9 mouse cellular contexts compared by ENCODE assay signal in genomic region chr5:30870131-30870406, GRCm38 (mm10). TPM values are rescaled to one million over a fixed set of nuclear protein-coding genes. Genes with fewer than 3 reads are reported as not detected.
A peak's percentile ranks its signal among the peaks of the same experiment; 100 is the strongest.
DNase-seq lines count a peak whose midpoint lies in the region; ATAC-seq and TF ChIP-seq lines count a peak whose summit lies in the region.
"Had no signal": no experiment of that assay in that cellular context is flagged by ENCODE, and none has a peak within 500 bp of the region (broad histone marks: within the 10 kb centered on the region; RNA-seq: fewer than 3 reads in every experiment).

No protein-coding gene starts in this region.

- peak overlapping the region; percentile 88 for H3K4me3 ChIP-seq in heart, embryonic 16.5 days (ENCODE audit: low read length)
- peak overlapping the region; percentile 79 to 90 for H3K4me3 ChIP-seq in MEL (ENCODE audit: control insufficient read depth in 1 of 2, insufficient read depth in 1 of 2, low read depth in 2 of 2, low read length in 2 of 2)
- H3K4me3 ChIP-seq in hindbrain, embryonic 11.5 days (ENCODE audit: low read depth, low read length) = peak overlapping the region; percentile 90
- peak overlapping the region; percentile 94 for H3K4me3 ChIP-seq in midbrain, embryonic 11.5 days (ENCODE audit: low read depth, low read length)

- intact Hi-C loops in left cerebral cortex, postnatal 14 days (cut with DNase I) = no loop called here

- peaks cover 36% of the 10 kb centered on the region for H3K36me3 ChIP-seq in heart, embryonic 16.5 days (ENCODE audit: control insufficient read depth, insufficient read depth)
- peaks cover 9 to 16% of the 10 kb centered on the region in 2 experiments for H3K36me3 ChIP-seq in MEL (ENCODE audit: control insufficient read depth in 1 of 2, insufficient read depth in 2 of 2, low read length in 2 of 2)
- 0 out of 2 replicates have a peak, but pooled peaks cover 13% of the 10 kb centered on the region for H3K36me3 ChIP-seq in hindbrain, embryonic 11.5 days (ENCODE audit: control insufficient read depth, insufficient read depth, low read length)
- peaks cover 20% of the 10 kb centered on the region for H3K36me3 ChIP-seq in midbrain, embryonic 11.5 days (ENCODE audit: control insufficient read depth, insufficient read depth, low read length)

- TF ChIP-seq EP300 in MEL (IDR thresholded peaks at IDR 0.05; ENCODE audit: low read depth in 1 of 2, low read length in 2 of 2) = no peak

- TF ChIP-seq POLR2A in MEL (IDR thresholded peaks at IDR 0.05; ENCODE audit: control insufficient read depth in 1 of 2, insufficient read depth in 1 of 2, low read depth in 1 of 2, low read length in 2 of 2, poor library complexity in 1 of 2) = no peak

- peak overlapping the region; percentile 92 for H3K4me2 ChIP-seq in heart, embryonic 16.5 days (ENCODE audit: low read depth, low read length)
- H3K4me2 ChIP-seq in hindbrain, embryonic 11.5 days (replicated peaks; ENCODE audit: low read depth, low read length) = peak overlapping the region; percentile 70
- H3K4me2 ChIP-seq in midbrain, embryonic 11.5 days = peak overlapping the region; percentile 72

- H3K79me2 ChIP-seq in MEL (ENCODE audit: control insufficient read depth, insufficient read depth, low read length, poor library complexity) = peaks cover 13% of the 10 kb centered on the region

- H3K9me3 ChIP-seq in heart, embryonic 16.5 days (replicated peaks; ENCODE audit: control insufficient read depth, low read length) = no peaks in the 10 kb centered on the region
- no peaks in the 10 kb centered on the region for H3K9me3 ChIP-seq in MEL (replicated peaks; ENCODE audit: insufficient read depth, low read length)
- no peaks in the 10 kb centered on the region for H3K9me3 ChIP-seq in hindbrain, embryonic 11.5 days (ENCODE audit: control insufficient read depth, low read length)
- H3K9me3 ChIP-seq in midbrain, embryonic 11.5 days (ENCODE audit: control insufficient read depth, low read length) = no peaks in the 10 kb centered on the region

- ATAC-seq in heart, embryonic 16.5 days (replicated peaks; ENCODE audit: extremely low read depth, insufficient read depth, low FRiP score) = no peak
- ATAC-seq in hindbrain, embryonic 11.5 days (ENCODE audit: low FRiP score) = no peak
- ATAC-seq in midbrain, embryonic 11.5 days (ENCODE audit: low FRiP score) = no peak

- TF ChIP-seq CTCF in MEL (IDR thresholded peaks at IDR 0.05 in 2 of 3, conservative IDR thresholded peaks at IDR 0.05 in 1 of 3; ENCODE audit: control insufficient read depth in 1 of 3, insufficient read depth in 1 of 3, low read depth in 2 of 3, low read length in 3 of 3, poor library complexity in 1 of 3, severe bottlenecking in 1 of 3) = no peak

- 15% methylated on average over 2 of the region's 2 CpGs for WGBS in heart, embryonic 16.5 days
- WGBS in hindbrain, embryonic 11.5 days = 27% methylated on average over 2 of the region's 2 CpGs
- WGBS in midbrain, embryonic 11.5 days = 32% methylated on average over 2 of the region's 2 CpGs

- no peak for DNase-seq in heart, adult 9 months (ENCODE audit: low spot score in 2 of 2)
- DNase-seq in MEL (ENCODE audit: low read depth, low spot score) = no peak
- DNase-seq in hindbrain, embryonic 11.5 days (ENCODE audit: low spot score) = no peak
- DNase-seq in midbrain, embryonic 11.5 days (ENCODE audit: low spot score, missing footprints) = no peak
- DNase-seq in c-Kit-positive CD71-positive TER-119-positive erythroid progenitor cells, embryonic 14.5 days (ENCODE audit: low spot score) = no peak
- DNase-seq in ovary, postnatal 36 days (ENCODE audit: low spot score) = no peak
- no peak for DNase-seq in left cerebral cortex, postnatal 14 days (ENCODE audit: low spot score in 2 of 2)

- peak overlapping the region; percentile 71; the same call in 1 of the 2 replicates for H3K27ac ChIP-seq in heart, embryonic 16.5 days (ENCODE audit: low read length)
- H3K27ac ChIP-seq in MEL (ENCODE audit: control insufficient read depth, low read depth, low read length) = 0 out of 2 replicates have a peak overlapping the region, but pooled peaks have one; percentile 13
- no peak overlapping the region for H3K27ac ChIP-seq in hindbrain, embryonic 11.5 days (ENCODE audit: low read depth, low read length)
- no peak overlapping the region for H3K27ac ChIP-seq in midbrain, embryonic 11.5 days (ENCODE audit: low read depth, low read length)

- peak overlapping the region; percentile 93 for H3K9ac ChIP-seq in heart, embryonic 16.5 days (ENCODE audit: low read length)
- H3K9ac ChIP-seq in MEL (ENCODE audit: control insufficient read depth, low read depth, low read length, poor library complexity, severe bottlenecking) = peak overlapping the region; percentile 93
- peak overlapping the region; percentile 65 for H3K9ac ChIP-seq in hindbrain, embryonic 11.5 days (ENCODE audit: low read depth, low read length)
- peak overlapping the region; percentile 88 for H3K9ac ChIP-seq in midbrain, embryonic 11.5 days (ENCODE audit: low read length)

- no peak for TF ChIP-seq RAD21 in MEL (IDR thresholded peaks at IDR 0.05; ENCODE audit: low read depth, low read length)

- H3K27me3 ChIP-seq in heart, embryonic 16.5 days (ENCODE audit: control insufficient read depth, insufficient read depth, low read length) = no peaks in the 10 kb centered on the region
- H3K27me3 ChIP-seq in MEL (ENCODE audit: control insufficient read depth in 1 of 2, insufficient read depth in 2 of 2, low read length in 2 of 2) = no peaks in the 10 kb centered on the region
- no peaks in the 10 kb centered on the region for H3K27me3 ChIP-seq in hindbrain, embryonic 11.5 days (ENCODE audit: control insufficient read depth, insufficient read depth, low read length)
- H3K27me3 ChIP-seq in midbrain, embryonic 11.5 days (ENCODE audit: control insufficient read depth, insufficient read depth, low read length) = no peaks in the 10 kb centered on the region
- H3K27me3 ChIP-seq: Patski had no signal

- H3K4me1 ChIP-seq in heart, embryonic 16.5 days (ENCODE audit: control insufficient read depth, insufficient read depth, low read length) = peaks cover 12% of the 10 kb centered on the region
- H3K4me1 ChIP-seq in MEL (ENCODE audit: control insufficient read depth in 1 of 2, insufficient read depth in 2 of 2, low read length in 2 of 2) = peaks cover 3 to 13% of the 10 kb centered on the region in 2 experiments
- H3K4me1 ChIP-seq in hindbrain, embryonic 11.5 days (replicated peaks; ENCODE audit: control insufficient read depth, insufficient read depth, low read length) = peaks cover 2% of the 10 kb centered on the region; the same call in 1 of the 2 replicates
- peaks cover 7% of the 10 kb centered on the region for H3K4me1 ChIP-seq in midbrain, embryonic 11.5 days (ENCODE audit: control insufficient read depth, insufficient read depth, low read length)

TF ChIP-seq in MEL, 35 proteins besides CTCF, POLR2A, EP300 and RAD21 (continues in another document):
- TF ChIP-seq TBP (IDR thresholded peaks at IDR 0.05; ENCODE audit: low read depth, low read length) = 0 out of 2 replicates have a peak, but pooled peaks have one; percentile 26

RNA-seq across cellular contexts. Expression of gene Tmem214, which starts 2.3 kb away (rescaled TPM):
- polyA plus RNA-seq in heart, embryonic 16.5 days (2015; fragmentation: Nextera tagmentation; extraction: Ambion mirVana) = 58.8 and 61.7 TPM in 2 replicates
- 41.3 and 50.5 TPM in 2 replicates for total RNA-seq in MEL (2012; rRNA removed)
- polyA plus RNA-seq in MEL (2012; ENCODE audit: insufficient read depth in 1 of 2, insufficient read length in 2 of 2, low read depth in 1 of 2, low replicate concordance in 2 of 2, missing spikeins in 1 of 2) = 100 to 1,000 TPM; 101 to 170 TPM
- 33.3 and 37.1 TPM in 2 replicates for polyA plus RNA-seq in hindbrain, embryonic 11.5 days (2014; fragmentation: Nextera tagmentation; extraction: Ambion mirVana)
- polyA plus RNA-seq in midbrain, embryonic 11.5 days (2014; fragmentation: Nextera tagmentation; extraction: Ambion mirVana) = 32.5 and 35.4 TPM in 2 replicates
- 10 to 100 TPM; 69.1 to 69.4 TPM for total RNA-seq in left cerebral cortex, postnatal 14 days (2021)

RNA-seq across cellular contexts. Expression of gene Agbl5, which starts 18.4 kb away (rescaled TPM):
- polyA plus RNA-seq in heart, embryonic 16.5 days (2015; fragmentation: Nextera tagmentation; extraction: Ambion mirVana) = 10.8 and 11.8 TPM in 2 replicates
- total RNA-seq in MEL (2012; rRNA removed) = 10.6 and 12.8 TPM in 2 replicates
- 10 to 100 TPM in 1 of 2 experiments, not detected in 1; 45.0 TPM for polyA plus RNA-seq in MEL (2012; ENCODE audit: insufficient read depth in 1 of 2, insufficient read length in 2 of 2, low read depth in 1 of 2, low replicate concordance in 2 of 2, missing spikeins in 1 of 2)
- 21.5 and 24.0 TPM in 2 replicates for polyA plus RNA-seq in hindbrain, embryonic 11.5 days (2014; fragmentation: Nextera tagmentation; extraction: Ambion mirVana)
- 22.0 and 22.3 TPM in 2 replicates for polyA plus RNA-seq in midbrain, embryonic 11.5 days (2014; fragmentation: Nextera tagmentation; extraction: Ambion mirVana)
- total RNA-seq in left cerebral cortex, postnatal 14 days (2021) = 10 to 100 TPM; 14.7 to 16.5 TPM

RNA-seq across cellular contexts. Expression of gene Ost4, which starts 37.5 kb away (rescaled TPM):
- polyA plus RNA-seq in heart, embryonic 16.5 days (2015; fragmentation: Nextera tagmentation; extraction: Ambion mirVana) = 349 and 355 TPM in 2 replicates
- 296 and 321 TPM in 2 replicates for total RNA-seq in MEL (2012; rRNA removed)
- polyA plus RNA-seq in MEL (2012; ENCODE audit: insufficient read depth in 1 of 2, insufficient read length in 2 of 2, low read depth in 1 of 2, low replicate concordance in 2 of 2, missing spikeins in 1 of 2) = 100 to 1,000 TPM; 220 to 478 TPM
- 335 and 338 TPM in 2 replicates for polyA plus RNA-seq in hindbrain, embryonic 11.5 days (2014; fragmentation: Nextera tagmentation; extraction: Ambion mirVana)
- polyA plus RNA-seq in midbrain, embryonic 11.5 days (2014; fragmentation: Nextera tagmentation; extraction: Ambion mirVana) = 340 and 376 TPM in 2 replicates
- total RNA-seq in left cerebral cortex, postnatal 14 days (2021) = 100 to 1,000 TPM in 1 of 2 experiments, 10 to 100 TPM in 1; 96.8 to 101 TPM

RNA-seq across cellular contexts. Expression of gene Emilin1, which starts 43.1 kb away (rescaled TPM):
- 145 and 157 TPM in 2 replicates for polyA plus RNA-seq in heart, embryonic 16.5 days (2015; fragmentation: Nextera tagmentation; extraction: Ambion mirVana)
- total RNA-seq in MEL (2012; rRNA removed) = 1.3 and 1.5 TPM in 2 replicates
- 1 to 10 TPM in 1 of 2 experiments, not detected in 1; 2.0 TPM for polyA plus RNA-seq in MEL (2012; ENCODE audit: insufficient read depth in 1 of 2, insufficient read length in 2 of 2, low read depth in 1 of 2, low replicate concordance in 2 of 2, missing spikeins in 1 of 2)
- 46.0 and 48.5 TPM in 2 replicates for polyA plus RNA-seq in hindbrain, embryonic 11.5 days (2014; fragmentation: Nextera tagmentation; extraction: Ambion mirVana)
- polyA plus RNA-seq in midbrain, embryonic 11.5 days (2014; fragmentation: Nextera tagmentation; extraction: Ambion mirVana) = 28.1 and 30.3 TPM in 2 replicates
- total RNA-seq in left cerebral cortex, postnatal 14 days (2021) = 1 to 10 TPM; 4.5 to 4.9 TPM

RNA-seq across cellular contexts. Expression of gene Khk, which starts 51.2 kb away (rescaled TPM):
- 12.9 and 15.0 TPM in 2 replicates for polyA plus RNA-seq in heart, embryonic 16.5 days (2015; fragmentation: Nextera tagmentation; extraction: Ambion mirVana)
- 268 and 308 TPM in 2 replicates for total RNA-seq in MEL (2012; rRNA removed)
- polyA plus RNA-seq in MEL (2012; ENCODE audit: insufficient read depth in 1 of 2, insufficient read length in 2 of 2, low read depth in 1 of 2, low replicate concordance in 2 of 2, missing spikeins in 1 of 2) = 100 to 1,000 TPM in 1 of 2 experiments, not detected in 1; 461 TPM
- 4.2 and 7.8 TPM in 2 replicates for polyA plus RNA-seq in hindbrain, embryonic 11.5 days (2014; fragmentation: Nextera tagmentation; extraction: Ambion mirVana)
- 4.6 and 6.9 TPM in 2 replicates for polyA plus RNA-seq in midbrain, embryonic 11.5 days (2014; fragmentation: Nextera tagmentation; extraction: Ambion mirVana)
- total RNA-seq in left cerebral cortex, postnatal 14 days (2021) = 1 to 10 TPM; 8.3 to 9.1 TPM

Comparison
In these comparisons a context has a peak if more than half of its experiments do, and no peak if none do; other contexts are left out.
1. H3K27ac ChIP-seq: peak in heart, embryonic 16.5 days (single experiment) and MEL (single experiment); none in hindbrain, embryonic 11.5 days (single experiment) and midbrain, embryonic 11.5 days (single experiment).
2. Peak in every context shown above with its lines, with median percentiles within 50 percentile points of each other: H3K4me2 ChIP-seq, H3K4me3 ChIP-seq and H3K9ac ChIP-seq.